17 mouse cellular contexts compared by ENCODE assay signal in the genomic region with DNA sequence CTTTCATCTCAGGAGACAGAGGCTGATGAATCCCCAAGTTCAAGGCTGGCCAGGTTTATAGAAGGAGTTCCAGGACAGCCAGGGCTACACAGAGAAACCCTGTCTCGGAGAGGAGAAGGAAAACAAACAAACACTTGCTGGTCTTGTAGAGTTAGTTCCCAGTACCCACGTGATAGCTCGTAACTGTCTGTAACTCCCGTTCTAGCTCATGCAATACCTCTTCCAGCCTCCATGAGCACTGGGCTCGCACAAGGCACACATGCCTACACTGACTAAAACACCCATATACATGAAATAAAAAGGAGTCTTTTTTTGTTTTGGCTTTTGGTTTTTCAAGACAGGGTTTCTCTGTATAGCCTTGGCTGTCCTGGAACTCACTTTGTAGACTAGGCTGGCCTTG.
"Had no signal": no experiment of that assay in that cellular context is flagged by ENCODE, and none has a peak within 500 bp of the region (broad histone marks: within the 10 kb centered on the region; RNA-seq: fewer than 3 reads in every experiment).

No protein-coding gene starts in this region.

- H3K36me3 ChIP-seq: midbrain, embryonic 15.5 days had no signal

- ATAC-seq: liver, postnatal 0 days; lung, postnatal 0 days; midbrain, embryonic 13.5 days; midbrain, embryonic 15.5 days had no signal

- H3K27me3 ChIP-seq: liver, embryonic 15.5 days; lung, embryonic 15.5 days; midbrain, embryonic 13.5 days; midbrain, embryonic 15.5 days; neural tube, embryonic 12.5 days had no signal

- H3K9ac ChIP-seq: liver, embryonic 15.5 days; liver, postnatal 0 days; lung, embryonic 15.5 days; midbrain, embryonic 13.5 days; midbrain, embryonic 15.5 days; neural tube, embryonic 12.5 days had no signal

- H3K9me3 ChIP-seq: liver, embryonic 15.5 days; lung, embryonic 15.5 days; midbrain, embryonic 13.5 days; midbrain, embryonic 15.5 days; neural tube, embryonic 12.5 days had no signal

- H3K4me3 ChIP-seq: liver, embryonic 15.5 days; lung, embryonic 15.5 days; midbrain, embryonic 13.5 days; midbrain, embryonic 15.5 days; neural tube, embryonic 12.5 days had no signal

- H3K27ac ChIP-seq: liver, embryonic 15.5 days; lung, embryonic 15.5 days; macrophage; midbrain, embryonic 13.5 days; midbrain, embryonic 15.5 days; neural tube, embryonic 12.5 days had no signal

- H3K4me1 ChIP-seq: neural tube, embryonic 12.5 days had no signal

- DNase-seq: liver, postnatal 0 days; lung, adult 2 months; lung, postnatal 14 days; lung, postnatal 36 days; right cerebral cortex, postnatal 14 days; right cerebral cortex, postnatal 4 days; spleen, adult 18-20 months; thymus, adult 18-20 months; thymus, postnatal 14 days; thymus, postnatal 36 days had no signal
